8 mouse cellular contexts compared by ENCODE assay signal in genomic region chr2:34992729-34993695, GRCm38 (mm10). TPM values are rescaled to one million over a fixed set of nuclear protein-coding genes. Genes with fewer than 3 reads are reported as not detected.
DNase-seq lines count a peak whose midpoint lies in the region; ATAC-seq and TF ChIP-seq lines count a peak whose summit lies in the region.

No protein-coding gene starts in this region.

- TF ChIP-seq CTCF in intestine, postnatal 0 days (IDR thresholded peaks at IDR 0.05; ENCODE audit: low read depth): no peak

- H3K9ac ChIP-seq in hindbrain, embryonic 12.5 days: no peak overlapping the region
- H3K9ac ChIP-seq in neural tube, embryonic 11.5 days (ENCODE audit: low read length): no peak overlapping the region
- H3K9ac ChIP-seq in intestine, postnatal 0 days (ENCODE audit: low read depth, low read length): no peak overlapping the region

- intact Hi-C loops in left cerebral cortex, postnatal 10 days (cut with DNase I): no loop called here

- peaks cover 15% of the 10 kb centered on the region for H3K4me1 ChIP-seq in hindbrain, embryonic 12.5 days
- H3K4me1 ChIP-seq in neural tube, embryonic 11.5 days (ENCODE audit: control insufficient read depth, insufficient read depth, low read length): peaks cover 8% of the 10 kb centered on the region; the same call in 1 of the 2 replicates
- H3K4me1 ChIP-seq in intestine, postnatal 0 days (replicated peaks; ENCODE audit: control insufficient read depth, insufficient read depth, low read length): no peaks in the 10 kb centered on the region; the same call in 1 of the 2 replicates

- WGBS in hindbrain, embryonic 12.5 days: 11% methylated on average over 9 of the region's 9 CpGs
- 14% methylated on average over 9 of the region's 9 CpGs for WGBS in neural tube, embryonic 11.5 days
- WGBS in intestine, postnatal 0 days: 38% methylated on average over 9 of the region's 9 CpGs

- H3K4me2 ChIP-seq in hindbrain, embryonic 12.5 days (replicated peaks): peak overlapping the region; percentile 17
- no peak overlapping the region for H3K4me2 ChIP-seq in neural tube, embryonic 11.5 days (ENCODE audit: low read depth)
- H3K4me2 ChIP-seq in intestine, postnatal 0 days (replicated peaks; ENCODE audit: low read depth): no peak overlapping the region

- no peaks in the 10 kb centered on the region for H3K36me3 ChIP-seq in hindbrain, embryonic 12.5 days
- no peaks in the 10 kb centered on the region for H3K36me3 ChIP-seq in neural tube, embryonic 11.5 days (ENCODE audit: control insufficient read depth, insufficient read depth, low read length)
- H3K36me3 ChIP-seq in intestine, postnatal 0 days (ENCODE audit: control insufficient read depth, insufficient read depth): no peaks in the 10 kb centered on the region

- ATAC-seq in hindbrain, embryonic 12.5 days (ENCODE audit: low FRiP score): peak; percentile 78
- ATAC-seq in neural tube, embryonic 11.5 days (ENCODE audit: insufficient read depth, low FRiP score, low TSS enrichment): no peak
- ATAC-seq in intestine, postnatal 0 days: no peak

- H3K4me3 ChIP-seq in hindbrain, embryonic 12.5 days: no peak overlapping the region
- H3K4me3 ChIP-seq in neural tube, embryonic 11.5 days (ENCODE audit: low read depth, low read length): no peak overlapping the region
- H3K4me3 ChIP-seq in intestine, postnatal 0 days (ENCODE audit: low read depth, low read length): no peak overlapping the region

- peak overlapping the region; percentile 68 for H3K27ac ChIP-seq in hindbrain, embryonic 12.5 days
- H3K27ac ChIP-seq in neural tube, embryonic 11.5 days (ENCODE audit: low read depth, low read length): no peak overlapping the region
- no peak overlapping the region for H3K27ac ChIP-seq in intestine, postnatal 0 days (ENCODE audit: low read depth, low read length)

- no peaks in the 10 kb centered on the region for H3K27me3 ChIP-seq in hindbrain, embryonic 12.5 days
- no peaks in the 10 kb centered on the region for H3K27me3 ChIP-seq in neural tube, embryonic 11.5 days (ENCODE audit: control insufficient read depth, insufficient read depth, low read length)
- H3K27me3 ChIP-seq in intestine, postnatal 0 days (replicated peaks; ENCODE audit: control insufficient read depth, insufficient read depth, low read length): no peaks in the 10 kb centered on the region

- peak; percentile 22 to 59 for DNase-seq in left cerebral cortex, postnatal 10 days (ENCODE audit: extremely low spot score in 1 of 2, low spot score in 2 of 2)
- DNase-seq in left cerebral cortex, adult 18-20 months (ENCODE audit: low spot score in 2 of 2): no peak
- peak; percentile 83 for DNase-seq in embryo, embryonic 10 days (ENCODE audit: low spot score)
- DNase-seq in neural tube, embryonic 11.5 days (ENCODE audit: low spot score): peak; percentile 55
- no peak for DNase-seq in gastrocnemius, postnatal 10 days
- no peak for DNase-seq in gastrocnemius, adult 8-10 months (ENCODE audit: low spot score in 2 of 2)

- H3K9me3 ChIP-seq in hindbrain, embryonic 12.5 days (replicated peaks): no peaks in the 10 kb centered on the region
- H3K9me3 ChIP-seq in neural tube, embryonic 11.5 days (ENCODE audit: control insufficient read depth, low read length): no peaks in the 10 kb centered on the region
- no peaks in the 10 kb centered on the region for H3K9me3 ChIP-seq in intestine, postnatal 0 days (ENCODE audit: control insufficient read depth)

RNA-seq across cellular contexts. Expression of gene Traf1, which starts 31.4 kb away (rescaled TPM):
- total RNA-seq in left cerebral cortex, postnatal 10 days (2021): under 1 TPM; 0.36 to 0.53 TPM
- total RNA-seq in left cerebral cortex, adult 18-20 months (2021): 1 to 10 TPM; 1.5 to 3.1 TPM
- polyA plus RNA-seq in hindbrain, embryonic 12.5 days (2016; fragmentation: Nextera tagmentation; extraction: Ambion mirVana): 1.1 and 2.3 TPM in 2 replicates
- polyA plus RNA-seq in neural tube, embryonic 11.5 days (2014; fragmentation: Nextera tagmentation; extraction: Ambion mirVana): 0.23 TPM in 1 of 2 replicates, not detected in the other
- 1 to 10 TPM in 1 of 2 experiments, under 1 TPM in 1; 0.85 to 2.6 TPM for total RNA-seq in gastrocnemius, postnatal 10 days (2021)
- 1.1 and 1.6 TPM in 2 replicates for polyA plus RNA-seq in intestine, postnatal 0 days (2015; fragmentation: Nextera tagmentation; extraction: Ambion mirVana)
- 1 to 10 TPM in 1 of 4 experiments, under 1 TPM in 2, not detected in 1; 0.27 to 1.4 (median 0.58) TPM for total RNA-seq in gastrocnemius, adult 8-10 months (2022)

Comparison
In these comparisons a context has a peak if more than half of its experiments do, and no peak if none do; other contexts are left out.
1. DNase-seq: peak in left cerebral cortex, postnatal 10 days (2 of 2), embryo, embryonic 10 days (single experiment) and neural tube, embryonic 11.5 days (single experiment); none in left cerebral cortex, adult 18-20 months (0 of 2), gastrocnemius, postnatal 10 days (single experiment) and gastrocnemius, adult 8-10 months (0 of 2).